Mouse (Mus musculus): ENCODE measurements around the gene Ift43.

Ift43 gene

GRCm38 (mm10) chr12:86175476-86175942 lies 93.2 kb downstream of the Ift43 start:
- DNase-seq = no peak

DNA sequence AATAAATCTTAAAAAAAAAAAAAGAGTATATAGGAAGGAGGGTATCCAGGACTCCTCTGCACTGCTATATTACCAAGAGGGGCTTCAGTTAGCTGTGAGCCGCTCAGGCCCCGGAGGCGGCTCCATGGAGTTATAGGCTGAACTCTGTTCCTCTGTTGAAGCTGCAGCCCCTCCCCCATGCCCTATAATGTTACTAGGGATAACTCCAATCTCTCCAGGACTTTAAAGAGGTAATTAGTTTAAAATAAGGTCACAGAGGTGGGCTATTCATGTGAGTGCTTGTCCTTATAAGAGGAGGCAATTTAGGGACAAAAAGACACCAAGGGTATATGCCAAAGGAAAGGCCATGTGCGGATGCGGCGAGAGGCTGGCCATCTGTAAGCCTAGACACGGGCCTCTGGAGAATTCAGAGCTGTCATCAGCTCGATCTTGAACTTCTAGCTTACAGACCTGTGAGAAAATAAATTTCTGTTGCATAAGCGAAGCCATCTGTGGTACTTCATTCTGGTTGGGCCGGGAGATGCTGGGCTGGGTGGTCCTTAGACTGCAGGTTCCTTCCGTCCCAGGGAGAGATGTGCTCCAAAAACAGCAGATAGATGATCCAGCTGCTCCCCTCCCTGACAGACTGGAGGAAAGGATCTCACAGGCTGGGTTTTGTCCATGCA lies 94.5 kb downstream of the Ift43 start:
- DNase-seq = no peak

DNA sequence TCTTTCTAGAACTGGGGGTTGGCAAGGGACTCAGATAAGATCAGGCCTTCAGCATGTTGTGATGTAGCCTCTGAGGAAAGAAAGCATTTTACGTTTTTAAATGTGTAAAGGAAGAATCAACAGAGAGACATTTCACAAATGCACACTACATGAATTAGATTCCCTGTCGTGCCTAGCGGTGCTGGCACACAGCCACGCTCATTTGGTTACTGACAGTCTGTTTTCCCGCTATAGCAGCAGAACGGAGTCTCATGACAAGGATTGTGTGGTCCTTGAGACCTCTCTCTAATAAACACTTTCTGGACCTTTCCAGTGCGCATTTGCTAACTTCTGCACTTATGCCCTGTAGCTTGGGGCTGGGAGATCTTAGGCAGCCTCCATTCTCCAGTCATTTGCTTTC lies 96.9 kb downstream of the Ift43 start:
- no peak for DNase-seq

- no peak for DNase-seq
Measured at GRCm38 (mm10) chr12:86181320-86181751, 99.0 kb downstream of the Ift43 start.

DNA sequence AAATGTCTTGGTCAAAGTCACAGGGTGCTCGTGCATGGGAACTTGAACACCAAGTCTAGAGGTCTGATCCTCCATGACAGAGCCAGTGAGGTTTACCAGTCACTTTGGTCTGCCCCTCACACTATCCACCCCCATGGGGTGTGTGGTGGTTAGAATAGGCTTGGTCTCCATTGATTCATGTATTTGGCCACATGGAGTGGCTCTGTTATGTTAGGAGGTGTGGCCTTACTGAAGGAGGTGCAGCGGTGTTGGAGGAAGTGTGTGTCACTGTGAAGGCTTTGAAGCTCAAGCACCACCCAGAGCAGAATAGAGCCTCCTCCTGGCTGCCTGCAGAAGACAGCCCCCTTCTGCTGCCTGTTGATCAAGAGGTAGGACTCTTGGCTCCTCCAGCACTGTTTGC lies 99.5 kb downstream of the Ift43 start:
- DNase-seq = no peak

DNA sequence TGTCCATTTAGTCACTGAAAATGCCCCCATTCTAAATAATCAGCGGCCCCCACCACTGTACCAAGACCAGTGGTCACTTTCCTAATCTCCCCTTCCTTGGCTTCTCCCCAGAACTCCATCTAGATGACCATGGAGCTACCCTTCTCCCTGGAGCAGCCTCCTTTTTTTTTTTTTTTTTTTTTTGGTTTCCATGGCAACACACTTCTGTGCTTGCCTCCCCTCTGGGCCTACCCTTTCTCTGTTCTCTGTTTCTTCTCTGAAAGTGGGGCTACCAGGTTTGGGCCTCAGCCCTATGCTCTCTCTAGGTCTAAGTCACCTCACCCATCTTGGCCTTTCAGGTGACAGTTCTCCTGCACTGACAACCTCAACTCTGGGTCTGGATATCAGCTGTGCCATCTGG lies 100.1 kb downstream of the Ift43 start:
- DNase-seq = no peak

GRCm38 (mm10) chr12:86188161-86188560 lies 105.8 kb downstream of the Ift43 start:
- DNase-seq = peak; percentile 2 to 44

DNA sequence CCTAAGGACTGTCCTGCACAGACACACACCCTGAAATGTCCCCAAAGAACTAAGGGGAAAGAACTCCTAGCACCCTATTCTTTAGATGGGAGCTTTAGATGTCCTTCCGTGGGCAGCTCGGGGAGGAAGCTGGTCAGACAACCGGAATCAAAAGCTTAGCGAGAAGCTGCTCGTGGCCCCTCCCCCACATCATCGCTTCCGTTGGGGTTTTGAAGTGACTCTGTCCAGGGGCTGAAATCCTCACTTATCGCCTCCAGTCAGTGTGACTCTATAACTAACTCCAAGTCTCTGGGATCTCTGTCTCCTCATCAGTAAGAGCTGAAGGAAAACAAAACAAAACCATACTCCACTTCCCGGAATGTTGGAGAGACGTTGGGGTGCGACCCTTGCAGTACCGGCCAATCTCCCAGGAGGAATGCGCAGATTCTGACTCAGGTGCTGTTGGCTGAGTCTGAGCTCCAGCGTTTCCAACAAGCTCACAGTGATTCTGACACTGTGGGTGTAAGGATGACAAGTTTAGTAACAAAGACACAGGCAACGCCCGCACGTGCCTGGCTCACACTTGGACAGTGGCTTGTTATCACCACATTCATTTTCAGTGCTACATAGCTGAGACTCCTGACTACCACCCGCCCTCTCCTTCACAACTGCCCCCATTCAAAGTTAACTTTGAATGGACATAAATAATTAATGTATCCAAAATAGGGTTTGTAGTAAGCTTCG lies 107.4 kb downstream of the Ift43 start:
- DNase-seq = peak in 1 of 2 experiments; percentile 34

GRCm38 (mm10) chr12:86192036-86192449 lies 109.7 kb downstream of the Ift43 start:
- no peak for DNase-seq

GRCm38 (mm10) chr12:86196944-86197343 lies 114.6 kb downstream of the Ift43 start:
- DNase-seq = no peak

- no peak for DNase-seq
Measured at GRCm38 (mm10) chr12:86203443-86204057, 121.2 kb downstream of the Ift43 start.

- DNase-seq = no peak
Measured at GRCm38 (mm10) chr12:86211099-86211520, 128.8 kb downstream of the Ift43 start.
